Mouse (Mus musculus) kidney, adult 2 months (tissue): ENCODE results near the gene Tmem131.

ENCODE experiments used
- CTCF ChIP-seq: fragments of 200-500 bp; conservative IDR thresholded peaks from 2 replicates; pipeline ENCODE4 v1.5.1; 2011; ENCODE audit warnings: low read depth, mild to moderate bottlenecking, control low read depth, low read length, moderate library complexity, mixed read lengths; ENCODE audit not compliant: insufficient read depth, insufficient read length
- POLR2A ChIP-seq: fragments of 200-500 bp; IDR thresholded peaks from one replicate; pipeline ENCODE4 v1.6.1; 2011; ENCODE audit warnings: low read depth, low read length, control low read depth

GRCm38 (mm10) chr1:36845031-36845430 lies 98.4 kb downstream of the Tmem131 start:
- no peak for TF ChIP-seq CTCF
- no peak for TF ChIP-seq POLR2A
